Mouse (Mus musculus) MEL (cell line): ENCODE results near the gene Sergef. TPM values are rescaled to one million over a fixed set of nuclear protein-coding genes. Genes with fewer than 3 reads are reported as not detected.
A peak's percentile ranks its signal among the peaks of the same experiment; 100 is the strongest.
"Not testable (repeated sequence)": the region's sequence is repeated elsewhere in the genome, so short reads cannot be mapped to it uniquely, and the experiment has no call there.

Source experiments
- DNase-seq: peaks from one replicate; pipeline ENCODE4 v3.0.0; 2011; ENCODE audit warnings: low read depth, low spot score
- H3K27ac ChIP-seq: 2 replicates; pipeline ENCODE4 v1.5.1; 2012; ENCODE audit warnings: low read depth, mild to moderate bottlenecking, control low read depth, low read length, moderate library complexity; ENCODE audit not compliant: control insufficient read depth
- H3K27me3 ChIP-seq, 2 experiments: fragments of 150-350 bp in 1 of 2; sonication (generic) in 1 of 2; 2 replicates each; pipeline ENCODE4 v1.6.1; 2012; ENCODE audit warnings: low read length in 2 of 2, mild to moderate bottlenecking in 2 of 2, improper control_type of control experiment in 1 of 2, moderate library complexity in 1 of 2; ENCODE audit not compliant: insufficient read depth in 2 of 2, control insufficient read depth in 1 of 2
- H3K36me3 ChIP-seq, 2 experiments: 2 replicates each; pipeline ENCODE4 v1.6.1; 2012 to 2014; ENCODE audit warnings: low read length in 2 of 2, improper control_type of control experiment in 1 of 2, inconsistent platforms in 1 of 2, mild to moderate bottlenecking in 1 of 2; ENCODE audit not compliant: insufficient read depth in 2 of 2, control insufficient read depth in 1 of 2
- H3K4me1 ChIP-seq, 2 experiments: fragments of 150-350 bp in 1 of 2; sonication (generic) in 1 of 2; 2 replicates each; pipeline ENCODE4 v1.6.1; 2012; ENCODE audit warnings: low read length in 2 of 2, improper control_type of control experiment in 1 of 2, mild to moderate bottlenecking in 1 of 2; ENCODE audit not compliant: insufficient read depth in 2 of 2, control insufficient read depth in 1 of 2
- H3K4me3 ChIP-seq, 2 experiments: fragments of 150-350 bp in 1 of 2; sonication (generic) in 1 of 2; 2 replicates each; pipeline ENCODE4 v1.5.1; 2012; ENCODE audit warnings: low read depth in 2 of 2, low read length in 2 of 2, mild to moderate bottlenecking in 2 of 2, moderate library complexity in 2 of 2, control low read depth in 1 of 2, improper control_type of control experiment in 1 of 2; ENCODE audit not compliant: control insufficient read depth in 1 of 2, insufficient read depth in 1 of 2
- H3K79me2 ChIP-seq: 2 replicates; pipeline ENCODE4 v1.6.1; 2012; ENCODE audit warnings: mild to moderate bottlenecking, low read length, moderate library complexity; ENCODE audit not compliant: control insufficient read depth, poor library complexity, insufficient read depth
- H3K9ac ChIP-seq: 2 replicates; pipeline ENCODE4 v1.6.1; 2012; ENCODE audit warnings: low read depth, mild to moderate bottlenecking, control low read depth, low read length, moderate library complexity; ENCODE audit not compliant: control insufficient read depth, poor library complexity, severe bottlenecking
- H3K9me3 ChIP-seq: fragments of 150-350 bp; sonication (generic); replicated peaks from 2 replicates; pipeline ENCODE4 v1.6.1; 2012; ENCODE audit warnings: mild to moderate bottlenecking, low read length, improper control_type of control experiment, moderate library complexity; ENCODE audit not compliant: insufficient read depth
- CTCF ChIP-seq, 3 experiments: IDR thresholded peaks in 2 of 3; conservative IDR thresholded peaks in 1 of 3; 2 replicates each; pipeline ENCODE4 v1.5.1; 2011 to 2012; ENCODE audit warnings: low read length in 3 of 3, low read depth in 2 of 3, mild to moderate bottlenecking in 2 of 3, improper control_type of control experiment in 1 of 3, inconsistent platforms in 1 of 3, mixed read lengths in 1 of 3, moderate library complexity in 1 of 3; ENCODE audit not compliant: control insufficient read depth in 1 of 3, insufficient read depth in 1 of 3, poor library complexity in 1 of 3, severe bottlenecking in 1 of 3
- KAT2A ChIP-seq: conservative IDR thresholded peaks from 2 replicates; pipeline ENCODE4 v1.6.1; 2012; ENCODE audit warnings: low read depth, low read length, improper control_type of control experiment, inconsistent platforms
- MAFK ChIP-seq: IDR thresholded peaks from 2 replicates; pipeline ENCODE4 v1.6.1; 2011; ENCODE audit warnings: low read depth, mild to moderate bottlenecking, low read length, improper control_type of control experiment, borderline replicate concordance
- MAZ ChIP-seq: IDR thresholded peaks from 2 replicates; pipeline ENCODE4 v1.6.1; 2012; ENCODE audit warnings: low read depth, mild to moderate bottlenecking, inconsistent platforms, low read length, improper control_type of control experiment
- MYB ChIP-seq: IDR thresholded peaks from 2 replicates; pipeline ENCODE4 v1.6.1; 2011; ENCODE audit warnings: mild to moderate bottlenecking, low read depth, low read length, improper control_type of control experiment
- MYC ChIP-seq: IDR thresholded peaks from 2 replicates; pipeline ENCODE4 v1.6.1; 2011; ENCODE audit warnings: low read depth, mild to moderate bottlenecking, low read length, improper control_type of control experiment, moderate library complexity
- NRF1 ChIP-seq: IDR thresholded peaks from 2 replicates; pipeline ENCODE4 v1.6.1; 2014; ENCODE audit warnings: low read depth, mild to moderate bottlenecking, inconsistent platforms, low read length, improper control_type of control experiment, moderate library complexity; ENCODE audit not compliant: poor library complexity, insufficient read depth, severe bottlenecking
- POLR2A ChIP-seq, 2 experiments: IDR thresholded peaks; 2 replicates each; pipeline ENCODE4 v1.6.1; 2011 to 2012; ENCODE audit warnings: low read length in 2 of 2, mild to moderate bottlenecking in 2 of 2, control low read depth in 1 of 2, improper control_type of control experiment in 1 of 2, low read depth in 1 of 2, moderate library complexity in 1 of 2; ENCODE audit not compliant: control insufficient read depth in 1 of 2, insufficient read depth in 1 of 2, poor library complexity in 1 of 2
- POLR2AphosphoS2 ChIP-seq: IDR thresholded peaks from 2 replicates; pipeline ENCODE4 v1.6.1; 2011; ENCODE audit warnings: low read length, improper control_type of control experiment
- RAD21 ChIP-seq: IDR thresholded peaks from 2 replicates; pipeline ENCODE4 v1.6.1; 2011; ENCODE audit warnings: mild to moderate bottlenecking, low read depth, low read length, improper control_type of control experiment
- RCOR1 ChIP-seq: IDR thresholded peaks from 2 replicates; pipeline ENCODE4 v1.6.1; 2012; ENCODE audit warnings: low read depth, mild to moderate bottlenecking, inconsistent platforms, low read length, improper control_type of control experiment
- SIN3A ChIP-seq: IDR thresholded peaks from 2 replicates; pipeline ENCODE4 v1.6.1; 2012; ENCODE audit warnings: low read length, improper control_type of control experiment, inconsistent platforms
- SMC3 ChIP-seq: IDR thresholded peaks from 2 replicates; pipeline ENCODE4 v1.6.1; 2011; ENCODE audit warnings: low read depth, low read length, improper control_type of control experiment
- TBP ChIP-seq: IDR thresholded peaks from 2 replicates; pipeline ENCODE4 v1.8.0; 2011; ENCODE audit warnings: low read depth, low read length, improper control_type of control experiment
- TCF12 ChIP-seq: IDR thresholded peaks from 2 replicates; pipeline ENCODE4 v1.6.1; 2014; ENCODE audit warnings: low read depth, mild to moderate bottlenecking, inconsistent platforms, low read length, improper control_type of control experiment, moderate library complexity
- USF1 ChIP-seq: IDR thresholded peaks from 2 replicates; pipeline ENCODE4 v1.6.1; 2014; ENCODE audit warnings: low read depth, mild to moderate bottlenecking, inconsistent platforms, low read length, improper control_type of control experiment, moderate library complexity
- ZC3H11A ChIP-seq: IDR thresholded peaks from 2 replicates; pipeline ENCODE4 v1.6.1; 2012; ENCODE audit warnings: low read depth, mild to moderate bottlenecking, inconsistent platforms, low read length, improper control_type of control experiment
- ZNF384 ChIP-seq: IDR thresholded peaks from 2 replicates; pipeline ENCODE4 v1.6.1; 2012; ENCODE audit warnings: low read depth, mild to moderate bottlenecking, inconsistent platforms, low read length, improper control_type of control experiment
- polyA plus RNA-seq, 2 experiments: library from polyadenylated mRNA; stranded (reverse) in 1 of 2; unstranded in 1 of 2; fragments of >175 nt in 1 of 2; fragments of >200 nt in 1 of 2; gene quantifications; 2 replicates each; pipeline versions ENCODE4 v1.2.1 to v1.2.4; 2012; ENCODE audit warnings: low replicate concordance in 2 of 2, low read depth in 1 of 2; ENCODE audit not compliant: insufficient read length in 2 of 2, insufficient read depth in 1 of 2, missing spikeins in 1 of 2
- total RNA-seq: library from RNA; depleted of rRNA; stranded (reverse); fragments of 300-350 nt; gene quantifications from 2 replicates; pipeline ENCODE4 v1.2.3, GENCODE M21; 2012

Gene Sergef
- total and polyA plus RNA-seq, 3 experiments: 7.6 to 11.7 TPM; not detected in 1

DNA sequence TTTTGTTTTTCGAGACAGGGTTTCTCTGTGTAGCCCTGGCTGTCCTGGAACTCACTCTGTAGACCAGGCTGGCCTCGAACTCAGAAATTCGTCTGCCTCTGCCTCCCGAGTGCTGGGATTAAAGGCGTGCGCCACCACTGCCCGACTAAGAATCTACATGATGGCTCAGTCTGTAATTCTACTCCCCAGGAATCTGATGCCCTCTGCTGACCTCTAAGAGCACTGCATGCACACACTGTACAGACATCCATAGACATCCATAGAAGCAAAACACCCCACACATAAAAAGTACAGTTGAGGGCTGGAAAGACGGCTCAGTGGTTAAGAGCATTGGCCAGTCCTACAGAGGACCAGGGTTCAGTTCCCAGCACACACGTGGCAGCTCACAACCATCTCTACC, 70.1 kb downstream of the Sergef start:
- not testable (repeated sequence) for H3K27ac ChIP-seq, H3K9ac ChIP-seq, H3K27me3 ChIP-seq, H3K9me3 ChIP-seq, H3K36me3 ChIP-seq, H3K79me2 ChIP-seq
- peak; percentile 69 for DNase-seq
- TF ChIP-seq TBP: peak; percentile 84
- peak; percentile 75 for TF ChIP-seq ZC3H11A
- TF ChIP-seq SMC3: peak; percentile 92
- peak; percentile 63 to 79 (median 67) for TF ChIP-seq CTCF (IDR thresholded peaks at IDR 0.05 in 2 of 3, conservative IDR thresholded peaks at IDR 0.05 in 1 of 3; ENCODE audit: control insufficient read depth in 1 of 3, insufficient read depth in 1 of 3, low read depth in 2 of 3, low read length in 3 of 3, poor library complexity in 1 of 3, severe bottlenecking in 1 of 3)
- peak; percentile 75 for TF ChIP-seq RAD21
- TF ChIP-seq, all 39 proteins: peak for 5; not testable (repeated sequence) for 34
- not testable (repeated sequence) for H3K4me1 ChIP-seq, H3K4me3 ChIP-seq

DNA sequence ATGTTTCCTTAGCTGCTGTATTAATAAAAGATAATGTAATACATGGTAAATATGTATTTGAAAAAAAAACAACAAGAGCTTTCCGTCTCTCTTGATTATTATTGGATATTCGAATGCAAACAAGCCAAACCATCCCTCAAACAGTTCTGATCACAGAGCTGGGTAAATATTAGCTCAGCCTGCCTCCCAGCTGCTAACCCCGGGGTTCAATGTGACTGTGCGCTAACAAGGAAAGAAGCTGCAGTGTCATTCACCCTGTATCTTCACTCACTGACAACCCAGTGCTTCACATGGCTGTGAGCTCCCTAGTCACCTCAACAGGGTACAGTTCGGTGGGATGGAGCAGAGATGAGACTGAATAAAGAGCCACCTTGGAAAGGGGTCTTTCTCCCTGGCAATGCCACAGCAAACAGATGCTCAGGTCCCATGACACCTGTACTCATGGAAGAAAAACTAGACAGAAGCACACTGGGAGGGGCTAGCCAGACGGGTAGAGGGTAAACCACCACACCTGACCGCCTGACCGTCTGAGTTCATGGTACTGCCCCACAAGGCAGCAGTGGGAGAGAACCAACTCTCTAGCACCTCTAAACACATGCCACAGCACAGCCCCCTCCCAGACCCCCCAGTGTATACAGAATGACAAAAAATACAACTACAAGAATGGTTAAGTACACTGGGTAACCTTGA, 73.1 kb downstream of the Sergef start:
- Histone ChIP-seq H3K9ac (no peak overlapping the region), H3K27me3 (no peaks in the 10 kb centered on the region), H3K27ac (no peak overlapping the region), H3K4me1 (no peaks in the 10 kb centered on the region), H3K36me3 (no peaks in the 10 kb centered on the region), H3K79me2 (no peaks in the 10 kb centered on the region), H3K9me3 (no peaks in the 10 kb centered on the region), H3K4me3 (no peak overlapping the region)
- no peak for DNase-seq
- TF ChIP-seq MAZ (no peak), POLR2AphosphoS2 (no peak), RCOR1 (no peak), SIN3A (no peak), MYC (no peak), MYB (no peak), MAFK (no peak), SMC3 (no peak), USF1 (no peak), TCF12 (no peak), POLR2A (IDR thresholded peaks at IDR 0.05; ENCODE audit: control insufficient read depth in 1 of 2, insufficient read depth in 1 of 2, low read depth in 1 of 2, low read length in 2 of 2, poor library complexity in 1 of 2) (no peak), RAD21 (no peak), NRF1 (no peak), KAT2A (no peak), ZNF384 (no peak)
